Mouse (Mus musculus): ENCODE results near the gene Ubn1.

The Ubn1 gene

DNA sequence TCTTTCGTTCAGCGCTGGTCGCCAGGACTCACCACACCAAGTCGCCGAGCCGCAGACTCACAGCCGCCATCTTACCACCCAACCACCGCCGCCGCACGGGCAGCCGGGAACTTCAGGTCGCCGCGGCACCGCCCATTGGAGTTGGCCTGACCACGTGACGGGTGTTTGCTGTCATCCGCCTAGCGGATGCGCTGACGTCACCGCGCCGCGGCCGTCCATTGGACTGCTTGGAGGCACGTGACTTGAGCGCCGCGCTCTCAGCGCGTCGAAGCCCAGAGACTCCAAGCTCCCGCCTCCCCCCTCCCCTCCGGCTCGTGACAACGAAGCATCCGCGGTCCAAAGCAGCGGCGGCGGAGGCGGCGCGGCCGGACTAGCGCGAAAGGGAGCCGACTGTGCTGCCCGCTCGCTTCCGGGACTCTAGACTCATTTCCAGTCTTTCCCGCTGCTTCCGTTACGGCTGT lies at the start of gene Ubn1, which contains the start of gene Glyr1:
Gene Ubn1, plus strand, starts transcription at position 284 of the 461 bp plus-strand sequence.
Gene Glyr1, minus strand, starts transcription at position 90 of the 461 bp plus-strand sequence.
- DNase-seq (ENCODE audit: low spot score), result peak; percentile 99

DNA sequence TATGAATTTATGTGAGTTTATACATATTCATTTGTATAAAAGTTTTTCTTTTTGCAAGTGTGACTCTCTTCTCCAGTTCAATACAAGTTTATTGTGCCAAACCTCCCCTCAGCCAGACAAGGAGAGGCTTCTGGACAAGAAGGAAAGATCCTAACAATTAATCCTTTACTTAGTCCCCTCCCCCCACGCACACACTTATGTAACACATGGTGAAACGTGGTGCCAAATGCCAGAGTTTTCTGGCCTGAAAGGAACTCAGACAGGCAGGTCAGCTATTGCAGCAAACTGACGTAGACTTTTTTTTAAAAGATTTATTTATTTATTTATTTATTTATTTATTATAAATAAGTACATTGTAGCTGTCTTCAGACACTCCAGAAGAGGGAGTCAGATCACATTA lies 49.2 kb upstream of the Ubn1 start:
- no peak for DNase-seq (ENCODE audit: low spot score)

DNA sequence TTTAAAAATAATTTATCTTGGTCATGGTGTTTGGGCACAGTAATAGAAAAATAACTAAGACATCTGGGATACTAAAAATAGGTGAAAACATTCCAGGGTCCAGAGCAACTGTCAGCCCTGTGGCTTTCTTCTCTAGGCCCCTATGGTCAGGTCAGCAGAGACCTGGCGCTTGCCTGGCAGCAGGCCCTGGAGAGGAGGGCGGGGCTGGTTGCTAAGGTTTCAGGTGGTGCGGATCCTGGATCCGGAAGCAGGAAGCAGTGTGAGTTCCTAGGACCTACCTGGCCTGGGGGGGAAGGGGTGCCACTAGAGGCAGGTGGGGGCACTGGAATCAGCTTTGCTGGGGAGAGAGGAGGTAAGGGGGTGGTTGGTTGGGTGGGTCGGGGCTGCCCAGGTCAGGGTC lies 42.8 kb upstream of the Ubn1 start, which contains the start of gene Smim22:
Gene Smim22, plus strand, starts transcription at position 222 of the 400 bp plus-strand sequence.
- DNase-seq (ENCODE audit: low spot score), result peak; percentile 13

DNA sequence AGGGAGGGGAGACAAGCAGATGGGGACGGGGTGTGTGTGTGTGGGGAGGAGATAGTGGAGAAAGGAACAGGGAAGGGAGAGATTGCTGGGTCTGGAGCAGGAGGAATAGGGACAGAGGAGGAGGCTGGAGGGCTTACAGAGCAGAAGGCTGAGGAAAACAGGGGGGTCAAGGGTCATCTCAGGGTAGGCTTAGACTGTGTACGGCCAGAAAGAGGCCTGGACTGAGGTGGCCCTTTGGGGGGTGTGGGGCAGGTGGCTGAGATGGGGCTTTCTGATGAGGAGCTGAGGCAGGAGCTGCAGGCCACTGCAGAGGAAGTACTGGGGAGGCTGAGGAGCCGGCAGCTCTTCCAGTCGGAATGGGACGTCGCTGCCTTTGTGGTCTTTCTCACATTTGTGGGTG lies 42.4 kb upstream of the Ubn1 start:
- DNase-seq (ENCODE audit: low spot score), result no peak

DNA sequence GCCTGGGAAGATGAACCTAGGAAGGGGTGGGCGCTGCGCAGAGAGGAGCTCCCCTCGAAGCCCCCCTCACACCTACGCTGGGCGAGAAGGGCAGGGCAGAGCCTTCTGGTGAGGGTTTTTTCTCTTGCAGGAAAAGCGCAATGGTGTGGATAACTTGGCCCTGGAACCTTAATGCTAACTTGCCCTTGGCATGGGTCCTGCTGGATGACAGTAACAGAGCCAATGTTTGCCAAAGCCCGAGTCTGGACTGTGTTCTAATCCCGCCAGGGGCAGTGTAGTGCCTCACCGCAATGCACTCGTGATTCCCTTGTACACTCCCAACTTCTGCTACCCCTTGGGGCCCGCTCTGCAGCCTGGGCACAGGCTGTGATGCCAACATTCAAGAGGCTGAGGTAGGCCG lies 41.8 kb upstream of the Ubn1 start:
- DNase-seq (ENCODE audit: low spot score), result no peak

- DNase-seq (ENCODE audit: low spot score), result no peak
Measured at GRCm38 (mm10) chr16:5010371-5010935, 39.4 kb upstream of the Ubn1 start.

DNA sequence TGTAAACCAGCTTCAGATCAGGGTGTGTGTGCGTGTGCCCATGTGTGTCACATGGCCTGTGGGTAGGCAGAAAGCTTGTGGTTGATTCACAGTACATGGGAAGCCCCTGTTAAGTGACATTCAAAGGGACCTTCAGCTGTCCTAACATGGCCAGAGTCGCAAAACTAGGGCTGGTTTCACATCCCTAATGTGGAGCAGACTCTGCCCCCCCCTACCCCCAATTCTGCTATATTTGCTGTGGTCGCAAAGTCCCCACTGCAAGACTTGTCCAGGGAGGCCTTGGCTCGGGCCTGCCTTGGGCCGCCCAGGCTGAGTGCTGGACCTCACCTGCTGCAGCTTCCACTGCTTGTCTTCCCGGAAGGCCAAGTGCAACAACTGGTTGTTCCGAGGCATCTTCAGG lies 38.6 kb upstream of the Ubn1 start:
- no peak for DNase-seq (ENCODE audit: low spot score)

DNA sequence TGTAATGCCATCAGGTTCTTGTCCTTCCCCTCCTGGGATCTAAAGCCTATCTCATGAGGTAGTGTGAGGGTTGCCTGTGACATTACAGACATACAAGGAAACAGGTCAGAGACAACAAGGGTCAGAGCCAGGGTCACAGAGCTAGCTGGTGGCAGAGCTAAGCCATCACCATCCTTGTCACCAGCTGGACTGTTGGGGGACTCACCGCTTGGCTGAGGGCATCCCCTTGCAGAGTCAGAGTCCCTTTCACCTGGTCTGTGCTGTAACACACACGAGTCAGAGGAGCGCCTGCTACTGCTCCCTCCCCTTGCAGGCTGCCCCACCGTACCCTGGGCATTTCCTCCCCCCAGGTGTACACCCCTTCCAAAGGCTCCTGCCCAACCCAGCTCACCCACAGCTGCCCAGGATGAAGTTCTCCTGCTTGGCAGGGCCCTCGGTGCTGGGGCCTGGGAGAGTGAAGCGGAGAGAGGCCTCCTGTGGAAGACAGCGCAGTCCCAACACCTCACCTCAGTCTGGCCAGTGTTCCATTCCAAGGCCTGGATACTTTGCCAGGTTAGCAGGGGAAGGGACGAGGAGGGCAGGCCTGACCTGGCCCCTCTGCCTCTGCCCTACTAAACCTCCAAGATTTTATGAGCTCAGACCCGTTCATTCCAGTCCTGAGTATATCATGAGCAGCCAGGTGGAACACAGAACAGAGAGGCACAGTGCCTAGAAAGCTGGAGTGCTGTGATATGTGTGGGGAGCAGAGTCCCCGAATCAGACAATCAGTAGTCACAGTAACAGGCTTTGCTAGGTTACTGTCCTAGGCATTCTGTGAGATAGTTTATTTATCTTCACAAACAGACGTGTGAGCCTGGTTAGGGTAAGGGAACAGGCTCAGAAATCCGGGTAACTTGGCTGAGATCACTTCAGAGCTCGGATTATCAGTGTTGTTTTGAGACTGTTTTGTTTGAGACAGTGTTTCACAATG lies 37.5 kb upstream of the Ubn1 start:
- peak; percentile 4 for DNase-seq (ENCODE audit: low spot score)

GRCm38 (mm10) chr16:5013054-5013838 lies 36.6 kb upstream of the Ubn1 start, which contains the start of gene Rogdi:
TSS of gene Rogdi (minus strand) at chr16:5013553.
- peak; percentile 99 for DNase-seq (ENCODE audit: low spot score)

DNA sequence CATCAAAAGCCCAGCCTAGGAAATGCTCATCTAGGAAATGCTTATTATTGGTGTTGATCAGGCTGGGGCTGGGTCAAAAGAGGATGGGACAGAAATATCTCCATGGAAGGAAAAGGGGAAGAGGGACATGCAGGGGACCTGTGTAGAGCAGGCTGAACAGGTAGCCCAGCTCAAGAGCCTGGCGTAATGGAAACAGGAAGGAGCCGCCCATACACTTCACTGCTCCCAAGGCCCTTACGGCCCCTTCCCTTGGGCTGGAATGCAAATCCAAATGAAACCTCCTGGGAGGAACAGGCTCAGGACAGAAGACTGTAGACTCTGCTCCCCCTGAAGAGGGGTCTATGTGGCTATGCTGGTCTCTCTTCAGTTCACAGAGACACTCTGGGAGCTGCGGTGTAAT lies 35.3 kb upstream of the Ubn1 start:
- no peak for DNase-seq (ENCODE audit: low spot score)

DNA sequence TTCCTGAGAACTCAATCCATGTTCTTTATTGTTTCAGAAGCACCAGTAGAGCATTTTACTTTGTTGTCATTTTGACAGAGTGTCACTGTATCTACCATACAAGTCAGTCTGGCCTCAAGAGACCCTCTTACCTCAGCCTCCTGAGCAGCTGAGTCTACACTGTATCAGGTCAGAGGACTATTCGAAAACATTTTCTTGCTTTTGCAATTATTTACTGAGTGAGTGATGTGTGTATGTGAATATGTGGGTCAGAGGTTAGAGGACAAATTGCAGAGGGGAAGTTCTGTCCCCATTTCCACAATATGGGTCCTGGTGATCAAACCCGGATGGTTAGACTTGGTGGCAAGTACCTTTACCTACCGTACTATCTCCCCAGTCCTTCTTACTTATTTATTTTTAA lies 25.8 kb upstream of the Ubn1 start:
- no peak for DNase-seq (ENCODE audit: low spot score)

- no peak for DNase-seq (ENCODE audit: low spot score)
Measured at GRCm38 (mm10) chr16:5029847-5030246, 20.0 kb upstream of the Ubn1 start.

GRCm38 (mm10) chr16:5035591-5035990 lies 14.3 kb upstream of the Ubn1 start:
- DNase-seq (ENCODE audit: low spot score), result no peak

- no peak for DNase-seq (ENCODE audit: low spot score)
Measured at GRCm38 (mm10) chr16:5036649-5037234, 13.1 kb upstream of the Ubn1 start.

- DNase-seq (ENCODE audit: low spot score), result no peak
Measured at GRCm38 (mm10) chr16:5045322-5045721, 4.5 kb upstream of the Ubn1 start.

- no peak for DNase-seq (ENCODE audit: low spot score)
Measured at GRCm38 (mm10) chr16:5049182-5049773, 579 bp upstream of the Ubn1 start.

- DNase-seq (ENCODE audit: low spot score), result peak; percentile 79
Measured at GRCm38 (mm10) chr16:5050251-5051110, 624 bp downstream of the Ubn1 start.

GRCm38 (mm10) chr16:5058114-5058513 lies 8.3 kb downstream of the Ubn1 start:
- peak; percentile 42 for DNase-seq (ENCODE audit: low spot score)

DNA sequence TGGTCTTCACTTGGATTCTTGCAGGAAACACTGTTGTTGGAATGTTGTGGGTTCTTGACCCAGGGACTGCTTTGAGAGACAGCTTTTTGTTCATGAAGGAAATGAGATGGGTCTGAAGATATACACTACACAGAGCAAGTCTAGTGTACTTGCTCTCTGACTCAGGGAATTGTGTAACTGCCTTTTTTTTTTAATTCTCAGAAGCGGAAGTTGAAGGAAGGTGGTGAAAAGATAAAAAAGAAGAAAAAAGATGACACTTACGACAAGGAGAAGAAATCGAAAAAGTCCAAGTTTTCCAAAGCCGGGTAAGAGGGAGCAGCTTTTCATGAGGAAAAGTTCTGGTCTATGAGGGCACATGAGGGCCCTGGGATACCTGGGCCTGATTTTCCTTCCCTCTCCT lies 13.6 kb downstream of the Ubn1 start:
- DNase-seq (ENCODE audit: low spot score), result no peak

DNA sequence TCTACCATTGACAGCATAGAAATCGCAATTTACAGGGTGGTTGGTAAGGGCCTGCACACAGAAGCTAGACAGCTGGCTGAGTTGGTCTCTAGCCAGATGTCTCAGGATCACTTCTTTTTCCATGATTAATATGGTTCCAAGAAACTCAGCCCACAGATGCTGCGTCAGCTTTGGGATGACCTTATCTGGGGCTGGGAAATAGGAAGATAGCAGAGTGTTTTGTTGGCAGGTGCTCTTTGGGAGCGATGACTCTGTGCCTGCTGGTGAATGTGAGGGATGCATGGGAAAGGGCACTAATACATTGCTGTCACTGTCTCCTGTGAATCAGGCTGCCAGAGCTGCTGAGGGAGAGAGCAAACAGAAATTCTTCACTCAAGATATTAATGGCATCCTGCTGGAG lies 20.5 kb downstream of the Ubn1 start:
- DNase-seq (ENCODE audit: low spot score), result no peak
